Mouse (Mus musculus) cerebellum, postnatal 25 days (tissue): ENCODE results near the gene Tulp4.
"Not testable (repeated sequence)": the region's sequence is repeated elsewhere in the genome, so short reads cannot be mapped to it uniquely, and the experiment has no call there.

Experiments
- DNase-seq, 2 experiments: peaks; one replicate each; pipeline ENCODE4 v3.0.0; 2021; ENCODE audit warnings: mixed read lengths in 2 of 2

The Tulp4 gene

DNA sequence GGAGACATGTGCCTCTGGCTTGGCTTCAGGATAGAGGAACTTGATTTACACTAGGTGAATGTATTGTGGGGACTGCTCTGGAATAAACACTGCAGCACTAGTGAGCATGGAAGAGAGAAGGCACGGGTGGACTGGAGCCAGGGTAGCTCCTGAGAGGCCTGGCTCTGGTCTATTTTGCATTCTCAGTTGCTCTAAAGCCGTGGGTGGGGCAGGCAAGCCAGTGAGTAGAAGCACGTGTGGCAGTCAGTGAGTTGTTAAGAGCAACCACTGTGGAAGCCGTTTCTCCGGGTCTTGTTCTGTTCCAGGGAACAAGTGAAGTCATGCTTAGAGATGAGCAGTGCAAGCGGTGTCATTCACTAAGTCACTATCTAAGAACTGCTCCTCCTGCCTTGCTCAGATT, 86.0 kb downstream of the Tulp4 start:
- DNase-seq, result peak in 1 of 2 experiments; percentile 48

DNA sequence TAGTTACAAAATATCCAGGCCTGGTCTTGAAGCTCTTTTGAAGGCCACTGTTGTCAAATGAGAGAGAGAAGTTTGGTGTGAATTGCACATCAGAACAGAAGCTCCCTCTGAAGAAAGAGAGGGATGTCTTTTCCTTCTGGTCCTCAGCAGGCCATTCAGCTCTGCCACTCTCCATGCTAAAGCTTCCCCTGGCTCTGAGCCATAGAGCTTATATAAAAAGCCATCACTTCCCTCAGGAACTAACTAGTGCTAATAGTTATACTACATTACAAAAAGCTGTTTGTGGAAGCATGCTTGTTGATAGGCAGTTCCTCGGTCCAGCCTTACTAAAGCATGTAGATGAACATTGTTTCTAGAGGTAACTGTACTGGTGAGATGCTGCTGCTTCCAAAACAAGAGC, 89.2 kb downstream of the Tulp4 start:
- DNase-seq, result no peak

DNA sequence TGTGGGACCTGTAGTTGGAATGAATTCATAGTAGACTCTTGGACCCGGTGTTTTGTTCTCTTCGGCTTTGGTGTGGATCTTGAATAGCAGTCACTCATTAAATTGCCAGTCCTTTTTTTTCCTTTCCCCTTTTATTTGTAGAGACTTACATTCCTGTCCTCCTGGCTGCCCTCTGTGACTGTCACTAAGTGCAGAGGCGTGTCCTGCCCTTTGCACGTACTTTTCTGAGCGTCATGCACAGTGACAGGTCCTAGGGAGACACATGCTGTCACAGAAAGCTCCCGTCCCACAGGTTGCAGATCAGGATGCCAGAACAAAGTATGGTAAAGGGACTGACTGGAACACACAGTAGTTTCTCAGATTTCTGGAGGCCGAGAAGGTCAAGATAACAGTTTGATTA, 91.3 kb downstream of the Tulp4 start:
- peak in 1 of 2 experiments; percentile 29 for DNase-seq

DNA sequence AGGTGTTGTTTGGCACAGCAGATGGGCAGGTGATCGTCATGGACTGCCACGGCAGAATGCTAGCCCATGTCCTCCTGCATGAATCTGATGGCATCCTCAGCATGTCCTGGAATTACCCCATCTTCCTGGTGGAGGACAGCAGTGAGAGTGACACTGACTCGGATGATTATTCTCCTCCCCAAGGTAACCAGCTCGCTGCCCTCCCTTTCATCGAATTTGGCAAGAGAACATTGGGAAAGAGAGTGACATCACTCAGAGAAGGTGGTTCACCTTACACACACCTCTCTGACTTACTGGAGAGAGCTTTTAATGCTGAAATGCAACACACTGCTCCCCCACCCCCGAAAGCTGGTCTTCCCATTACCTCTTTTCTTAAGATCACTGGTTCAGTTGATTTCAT, 92.4 kb downstream of the Tulp4 start:
- no peak for DNase-seq

DNA sequence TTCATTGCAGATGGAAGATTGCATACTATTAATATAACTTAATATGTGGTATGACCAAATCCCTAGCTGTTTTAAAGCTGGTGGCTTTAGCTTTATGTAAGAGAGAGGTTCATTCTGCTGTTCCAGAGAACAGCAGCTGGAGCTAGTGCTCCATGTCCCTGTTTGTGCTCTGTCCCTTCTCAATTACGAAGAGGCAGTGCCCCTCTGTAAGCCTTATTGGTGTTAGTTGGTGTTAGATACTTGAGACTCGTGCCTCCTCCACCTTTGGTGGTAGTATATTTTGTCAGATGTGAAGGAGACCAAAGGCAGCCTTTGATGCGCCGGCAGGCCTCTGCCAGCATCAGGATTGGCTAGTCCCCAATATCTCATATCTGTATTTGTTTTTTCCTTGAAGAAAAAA, 92.9 kb downstream of the Tulp4 start:
- DNase-seq, result no peak

DNA sequence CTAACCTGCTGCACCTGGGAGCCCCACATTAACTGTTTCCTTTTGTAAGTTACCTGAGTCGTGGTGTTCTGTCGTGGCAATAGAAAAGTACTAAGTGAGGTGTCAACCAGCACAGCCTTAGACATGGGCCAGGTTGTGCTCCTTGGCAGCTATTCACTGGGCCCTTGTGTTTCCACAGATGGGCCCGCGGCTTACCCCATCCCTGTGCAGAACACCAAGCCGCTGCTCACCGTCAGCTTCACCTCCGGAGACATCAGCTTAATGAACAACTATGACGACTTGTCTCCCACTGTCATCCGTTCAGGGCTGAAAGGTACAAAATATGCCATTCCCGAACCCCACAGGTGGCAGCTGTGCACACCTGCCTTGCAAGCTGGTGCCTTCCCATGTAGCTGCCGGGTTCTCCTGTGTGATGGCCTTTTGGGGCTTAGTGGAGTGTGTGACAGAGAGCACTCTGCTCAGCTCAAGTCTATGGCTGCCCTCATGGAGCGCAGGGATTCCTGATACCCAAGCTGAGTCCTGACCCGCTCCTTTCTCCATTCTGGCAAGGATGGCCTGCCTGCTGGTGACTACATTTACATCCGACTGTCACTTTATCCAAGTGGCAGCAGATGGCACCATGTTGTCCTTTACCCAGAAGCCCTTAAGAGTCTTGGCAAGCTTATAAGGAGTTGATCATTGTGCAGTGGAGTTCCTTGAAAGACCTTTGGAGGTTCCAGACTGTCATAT, 95.4 kb downstream of the Tulp4 start:
- DNase-seq, result peak; percentile 79 to 81

DNA sequence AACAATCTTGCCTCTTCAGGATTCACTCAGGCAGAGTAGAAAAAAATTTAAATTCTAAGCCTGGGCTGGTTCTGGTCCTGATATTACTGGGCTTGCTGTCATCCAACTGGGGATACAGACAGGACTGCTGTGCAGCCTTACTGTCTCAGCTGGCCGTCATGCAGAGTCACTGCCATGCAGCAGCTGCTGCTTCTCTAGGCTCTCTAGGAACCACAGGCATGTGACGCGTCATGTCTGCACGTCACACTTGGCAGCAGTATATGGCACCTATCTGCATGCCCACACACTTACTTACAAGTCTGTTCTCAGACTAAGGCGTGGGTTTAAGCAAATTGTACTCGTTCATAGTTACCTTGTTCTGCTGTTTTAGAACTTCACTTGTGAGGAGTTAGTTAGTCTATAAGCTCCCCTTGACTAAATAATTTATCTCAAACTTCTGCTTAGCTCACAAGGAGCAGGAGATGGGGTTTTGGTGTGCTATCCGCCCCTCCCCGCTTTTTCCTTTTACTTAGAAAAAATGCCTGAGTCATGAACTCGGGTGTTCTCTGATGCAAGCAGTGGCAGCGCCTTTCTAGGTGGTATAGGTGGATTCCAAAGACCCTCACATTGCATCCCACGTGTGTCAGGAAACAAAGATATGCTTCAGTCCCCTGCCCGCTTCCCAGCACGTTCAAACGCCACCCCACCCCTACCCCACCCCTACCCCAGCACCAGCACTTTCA, 96.3 kb downstream of the Tulp4 start:
- no peak for DNase-seq

DNA sequence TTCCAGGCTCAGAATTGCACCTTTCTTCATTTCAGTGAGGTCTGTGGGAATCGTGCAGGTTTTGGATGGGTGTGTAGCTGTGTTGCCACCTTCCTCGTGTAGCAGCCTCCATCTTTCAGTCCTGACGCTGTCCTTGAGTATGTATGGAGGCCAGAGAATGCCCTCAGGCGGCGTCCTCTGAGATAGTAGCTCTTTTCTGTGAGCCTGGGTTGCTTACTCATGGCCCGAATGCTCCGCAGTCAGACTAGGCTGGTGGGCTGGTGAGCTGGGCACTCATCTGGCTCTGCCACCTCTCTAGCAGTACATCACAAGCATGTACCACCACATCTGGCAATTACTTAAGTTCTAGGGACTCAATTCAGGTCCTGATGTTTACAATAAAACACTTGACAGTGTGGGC, 96.9 kb downstream of the Tulp4 start:
- no peak for DNase-seq

DNA sequence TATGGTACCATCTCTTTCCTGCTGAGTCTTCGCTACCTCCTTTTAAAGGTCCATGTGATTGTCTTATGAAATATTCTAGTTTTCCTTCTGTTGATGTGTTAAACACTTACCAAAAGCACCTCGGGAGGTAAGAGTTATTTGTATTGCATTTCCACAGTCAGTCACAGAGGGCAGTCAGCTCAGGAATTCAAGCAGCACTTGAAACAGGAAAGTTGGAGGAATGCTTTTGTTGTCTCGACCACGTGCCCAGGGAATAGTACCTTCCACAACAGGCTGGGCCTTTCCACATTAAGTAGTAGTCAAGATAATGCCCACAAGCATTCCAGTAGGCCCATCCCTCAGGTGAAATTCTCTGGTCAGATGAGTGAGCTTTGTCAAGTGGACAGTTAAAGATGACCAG, 97.6 kb downstream of the Tulp4 start:
- no peak for DNase-seq

DNA sequence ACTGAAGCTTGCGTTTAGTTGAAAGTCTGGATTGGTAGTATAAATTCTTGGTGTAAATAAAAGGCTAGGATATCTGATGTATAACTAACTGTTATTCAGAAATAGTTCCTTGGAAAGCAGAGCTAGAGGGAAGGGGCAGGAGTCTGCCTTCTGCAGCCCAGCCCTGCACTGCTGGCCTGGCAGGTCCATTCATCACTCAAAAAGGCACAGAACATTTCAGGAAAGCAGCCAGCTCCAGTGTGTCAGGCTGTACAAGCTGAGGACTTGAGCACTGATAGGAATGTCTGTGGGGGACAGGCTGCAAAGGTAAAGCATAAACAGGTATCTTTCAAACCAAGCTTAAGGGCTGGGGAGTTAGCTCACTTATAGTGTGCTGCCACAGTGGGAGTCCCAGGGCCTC, 105.5 kb downstream of the Tulp4 start:
- no peak for DNase-seq

DNA sequence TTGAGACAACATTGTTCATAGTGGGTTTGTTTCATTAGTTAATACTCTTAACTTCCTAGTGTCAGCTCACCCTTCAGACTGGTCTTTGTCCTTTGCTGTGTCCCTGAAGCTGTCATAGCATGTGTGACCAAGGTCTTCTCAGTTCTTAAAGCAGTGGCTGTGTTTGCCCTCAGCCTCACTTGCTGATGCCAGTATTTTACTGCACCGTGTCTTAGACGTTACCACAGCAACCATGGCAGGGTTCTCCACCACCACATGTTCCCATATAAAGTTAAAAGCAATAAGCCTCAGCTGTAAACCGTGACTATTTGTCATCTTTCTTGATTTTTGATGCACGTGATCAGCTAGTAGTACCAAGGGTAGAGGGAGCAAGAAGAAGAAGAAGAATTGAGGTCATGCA, 109.4 kb downstream of the Tulp4 start:
- DNase-seq, result no peak

DNA sequence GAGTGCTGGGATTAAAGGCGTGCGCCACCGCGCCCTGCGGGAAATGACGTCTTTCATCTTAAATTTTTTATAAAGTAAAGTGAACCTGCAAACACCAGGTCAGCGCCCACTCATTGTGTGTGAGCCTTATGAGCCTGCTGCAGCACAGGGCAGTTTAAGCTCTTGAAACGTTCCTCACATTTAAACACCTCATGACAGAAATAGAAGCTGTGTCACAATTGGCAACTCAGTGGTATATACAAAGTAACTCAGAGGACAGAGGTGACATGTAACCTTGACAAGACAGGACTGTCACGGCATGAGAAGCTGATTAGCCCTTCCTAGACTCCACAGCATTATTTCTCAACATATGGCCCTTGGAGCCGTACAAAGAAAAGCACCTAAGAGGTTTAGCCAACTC, 110.3 kb downstream of the Tulp4 start:
- no peak for DNase-seq

DNA sequence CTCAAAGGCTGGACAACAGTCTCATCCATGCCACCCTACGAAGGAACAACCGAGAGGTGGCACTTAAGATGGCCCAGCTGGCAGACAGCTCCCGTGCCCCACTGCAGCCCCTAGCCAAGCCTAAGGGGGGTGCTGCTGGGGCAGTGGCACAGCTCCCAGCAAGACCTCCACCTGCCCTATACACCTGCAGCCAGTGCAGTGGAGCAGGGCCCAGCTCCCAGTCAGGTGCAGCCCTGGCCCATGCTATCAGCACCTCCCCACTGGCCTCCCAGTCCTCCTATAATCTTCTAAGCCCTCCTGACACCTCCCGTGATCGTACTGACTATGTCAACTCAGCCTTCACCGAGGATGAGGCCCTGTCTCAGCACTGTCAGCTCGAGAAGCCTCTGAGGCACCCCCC, 126.4 kb downstream of the Tulp4 start:
- not testable (repeated sequence) for DNase-seq

DNA sequence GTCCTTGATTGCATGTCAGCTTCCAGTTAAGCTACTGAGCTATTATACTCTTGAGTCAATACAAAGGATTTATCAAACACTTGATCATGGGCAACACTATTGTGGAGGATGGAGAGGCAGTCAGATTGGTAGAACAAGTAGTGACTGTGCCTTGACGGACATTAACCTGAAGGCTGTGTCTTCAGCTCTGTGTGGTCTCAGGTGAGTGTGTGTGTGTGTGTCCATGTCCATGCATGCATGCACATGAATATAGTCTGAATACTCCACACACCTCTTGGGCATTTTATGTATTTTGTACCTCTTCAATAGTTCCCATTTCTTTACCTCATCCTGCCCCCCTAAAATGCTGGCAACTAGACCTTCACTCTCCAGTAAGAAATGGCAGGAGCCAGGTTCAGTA, 145.1 kb downstream of the Tulp4 start:
- not testable (repeated sequence) for DNase-seq

DNA sequence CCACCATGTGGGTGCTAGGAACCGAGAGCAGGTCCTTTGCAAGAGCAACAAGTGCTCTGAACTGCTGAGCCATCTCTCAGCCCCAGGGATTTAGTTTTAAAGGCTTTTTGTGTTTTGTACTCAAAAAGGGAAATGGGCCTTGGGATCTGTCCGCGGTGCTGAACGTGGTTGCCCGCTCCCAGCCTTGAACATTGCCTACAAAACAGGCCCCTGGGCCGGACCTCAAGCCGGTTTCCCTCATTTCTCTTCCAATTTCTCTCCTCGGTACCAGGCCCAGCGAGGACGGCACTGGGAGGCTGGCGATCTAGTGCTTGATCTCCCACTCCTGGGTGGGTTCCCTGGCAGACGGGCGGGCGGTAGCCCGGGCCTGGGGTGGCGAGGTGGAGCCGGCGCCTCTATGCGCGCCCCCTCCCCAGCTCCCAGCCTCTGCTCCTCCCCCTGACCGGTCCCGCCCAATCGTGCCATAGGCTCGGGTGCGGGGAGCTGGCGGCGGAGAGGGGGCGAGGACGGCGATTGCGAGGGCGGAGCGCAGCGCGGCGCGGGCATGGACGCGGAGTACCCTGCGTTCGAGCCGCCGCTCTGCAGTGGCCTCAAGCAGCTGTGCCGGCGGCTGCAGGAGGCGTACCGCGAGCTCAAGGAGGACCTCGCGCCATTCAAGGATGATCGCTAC, 150.3 kb downstream of the Tulp4 start, which contains the start of gene Tmem181a:
Tmem181a (plus strand) TSS at position 461 of the 670 bp plus-strand sequence.
- peak; percentile 40 to 48 for DNase-seq

DNA sequence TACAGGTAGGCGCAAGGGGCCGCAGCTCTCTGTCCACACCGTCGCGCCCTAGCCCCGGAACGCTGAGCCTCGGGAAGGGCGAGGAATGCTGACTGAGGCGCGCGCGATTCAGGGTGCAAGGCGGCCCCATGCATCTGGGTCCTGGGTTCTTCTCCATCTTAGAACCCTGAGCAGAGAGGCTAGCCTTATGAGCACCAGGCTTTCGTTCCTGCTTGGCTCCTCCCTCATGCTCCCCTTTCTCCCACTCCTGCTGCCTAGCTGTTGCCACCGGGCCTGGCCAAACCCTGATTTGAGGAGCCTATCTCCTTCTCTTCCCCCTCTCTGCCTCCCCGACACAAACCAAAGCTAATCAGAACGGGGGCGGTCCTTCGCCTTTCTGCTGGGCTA, 150.8 kb downstream of the Tulp4 start:
- DNase-seq, result peak; percentile 80 to 85

DNA sequence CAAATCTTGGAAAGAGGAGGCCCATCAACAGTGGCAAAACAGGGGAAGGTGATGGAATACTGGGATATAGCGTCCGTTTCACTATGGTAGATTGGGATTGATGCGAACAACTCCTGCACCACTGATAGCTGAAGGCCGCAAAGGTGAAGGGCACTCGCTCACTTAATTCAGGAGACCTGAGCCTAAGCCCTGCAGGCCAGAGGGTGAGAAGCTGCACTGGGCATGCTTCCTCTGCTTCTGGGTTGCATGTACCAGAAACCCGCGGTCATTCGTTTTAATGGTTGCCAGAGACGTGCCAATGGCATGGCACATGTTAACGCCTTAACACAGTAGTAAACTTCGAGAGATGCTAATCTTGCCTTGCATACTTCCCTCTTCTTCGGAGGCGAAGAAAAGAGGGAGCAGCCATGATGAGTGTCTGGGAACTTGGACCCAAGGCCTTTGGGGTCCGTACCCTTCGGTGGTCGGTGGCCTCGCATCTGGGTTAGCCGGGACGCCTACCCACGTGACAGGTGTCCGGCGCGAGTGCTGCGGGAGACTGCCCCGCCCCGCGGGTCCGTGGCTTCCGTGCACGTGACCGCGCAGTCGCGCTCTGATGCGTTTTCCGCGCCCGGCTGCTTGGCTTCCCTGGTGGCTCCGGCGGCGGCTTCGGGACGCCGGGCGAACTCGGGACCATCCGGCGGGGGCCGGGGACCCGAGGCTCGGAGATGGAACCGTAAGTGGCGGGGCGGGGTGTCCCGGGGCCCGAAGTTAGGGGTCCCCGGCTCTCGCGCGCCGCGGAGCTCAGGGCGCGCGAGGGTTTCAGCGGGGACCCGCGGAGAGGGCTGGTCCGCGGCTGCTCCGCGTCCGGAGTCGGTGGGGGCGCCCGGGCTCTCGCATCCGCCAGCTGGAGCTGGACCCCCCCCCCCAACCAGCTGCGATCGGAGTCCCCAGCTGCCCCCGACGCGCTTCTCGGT, 163.9 kb downstream of the Tulp4 start:
- peak; percentile 41 to 54 for DNase-seq

DNA sequence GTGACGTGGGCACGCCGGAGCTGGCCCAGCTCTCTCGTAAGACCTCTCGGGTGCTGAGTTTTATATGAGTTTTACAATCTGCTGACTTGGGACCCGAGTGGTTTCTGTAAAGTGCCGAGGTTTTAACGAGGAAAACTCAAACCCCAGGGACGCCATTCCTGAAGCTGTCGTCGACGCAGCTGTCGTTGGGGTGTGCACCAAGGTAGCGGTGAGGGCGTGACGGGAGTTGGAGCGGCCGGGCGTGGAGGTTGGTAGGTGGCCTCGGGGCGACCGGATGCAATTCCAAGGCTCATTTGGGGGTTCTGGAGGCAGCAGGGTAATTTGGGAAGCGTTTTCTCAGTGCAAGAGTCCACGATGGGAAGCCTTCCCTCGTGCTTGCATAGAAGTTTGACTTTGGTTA, 164.6 kb downstream of the Tulp4 start:
- DNase-seq, result peak in 1 of 2 experiments; percentile 25

DNA sequence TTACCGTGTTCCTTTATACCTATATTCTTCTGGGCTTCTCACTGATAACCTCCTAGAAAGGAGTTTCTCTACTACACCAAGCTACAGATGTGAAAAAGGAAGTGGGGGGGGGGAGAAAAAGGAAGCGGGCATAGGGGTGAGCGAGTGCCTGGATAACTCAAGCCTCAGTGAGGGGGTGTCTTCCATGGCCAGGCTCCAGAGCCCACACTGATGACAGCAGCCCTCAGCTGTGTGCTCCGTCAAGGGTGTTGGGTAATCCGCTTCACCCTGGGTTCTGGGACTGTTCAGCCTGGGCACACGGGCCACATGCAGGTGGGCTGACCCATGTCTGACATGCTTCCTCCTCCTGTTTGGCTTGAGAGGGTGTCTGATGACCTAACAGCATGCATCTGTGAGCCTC, 165.7 kb downstream of the Tulp4 start:
- DNase-seq, result not testable (repeated sequence)

DNA sequence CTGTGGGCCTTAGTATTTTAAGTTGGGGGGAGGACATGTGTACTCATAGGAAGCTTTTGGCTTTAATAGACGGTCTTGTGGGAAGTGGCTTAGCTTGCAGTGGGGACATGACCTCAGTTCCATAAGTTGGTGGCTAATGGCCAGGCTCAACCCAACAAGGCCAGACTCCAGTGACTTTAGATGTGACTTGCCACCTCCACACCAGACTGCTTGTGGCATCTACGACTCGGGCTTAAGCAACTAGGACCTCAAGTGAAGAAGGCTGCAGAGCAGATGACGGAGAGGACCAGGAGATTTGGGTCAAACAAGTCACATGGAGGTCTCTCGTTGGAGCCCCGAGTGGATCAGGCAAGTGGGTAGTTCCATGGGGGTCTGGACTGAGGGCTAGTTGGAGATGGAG, 168.5 kb downstream of the Tulp4 start:
- not testable (repeated sequence) for DNase-seq

DNA sequence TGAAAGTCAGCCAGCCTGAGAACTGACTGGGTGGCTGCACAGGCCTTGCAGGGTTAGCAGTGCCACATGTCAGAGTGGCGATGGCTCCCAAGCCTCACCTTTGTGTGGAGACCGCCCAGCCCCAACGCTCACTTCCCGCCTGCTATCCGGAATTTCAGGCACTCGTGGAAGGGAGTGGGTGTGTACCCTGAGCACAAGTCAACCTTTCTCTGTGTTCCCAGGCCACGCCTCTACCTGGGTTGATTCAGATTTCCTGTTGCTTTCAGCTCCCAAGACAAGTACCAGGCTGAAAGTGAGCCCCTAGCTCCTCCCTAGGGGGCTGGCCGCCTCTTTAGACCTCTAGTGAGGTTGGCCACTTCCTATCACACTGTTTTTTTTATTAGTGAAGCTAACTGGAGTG, 173.0 kb downstream of the Tulp4 start:
- peak in 1 of 2 experiments; percentile 19 for DNase-seq

DNA sequence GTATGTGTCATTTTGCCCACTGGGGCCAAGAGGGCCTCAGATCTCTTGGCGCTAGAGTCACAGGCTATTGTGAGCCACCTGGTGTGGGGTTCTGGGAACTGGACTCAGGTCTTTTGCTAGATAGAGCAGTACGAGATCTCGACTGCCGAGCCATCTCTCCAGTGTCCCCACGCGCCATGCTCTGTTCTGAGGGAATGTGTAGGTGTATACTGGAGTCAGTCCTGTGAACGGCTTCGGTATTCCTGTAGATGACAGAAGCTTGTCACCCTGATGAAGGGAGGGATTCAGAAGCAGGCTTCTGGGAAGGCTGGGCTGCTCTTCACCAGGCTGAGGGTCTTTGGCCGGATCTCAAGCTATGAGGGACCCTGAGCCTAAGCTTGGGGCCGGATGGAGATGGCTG, 173.5 kb downstream of the Tulp4 start:
- DNase-seq, result not testable (repeated sequence)

DNA sequence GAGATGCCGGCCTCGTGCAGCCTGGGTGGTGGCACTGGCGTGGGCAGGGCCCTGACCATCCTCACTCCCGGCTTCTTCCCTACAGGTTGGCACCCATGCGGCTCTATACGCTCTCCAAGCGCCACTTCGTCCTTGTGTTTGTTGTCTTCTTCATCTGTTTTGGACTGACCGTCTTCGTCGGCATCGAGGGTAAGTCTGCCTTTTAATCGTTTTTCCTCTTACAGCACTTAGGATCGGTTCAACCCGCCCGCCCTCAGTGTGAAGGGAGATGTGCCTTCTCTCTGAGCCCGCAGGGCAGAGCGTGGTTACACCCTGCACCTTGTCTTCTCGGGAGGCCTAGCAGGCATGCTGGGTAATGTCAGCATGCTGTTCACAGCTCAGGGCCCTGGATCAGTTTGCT, 174.3 kb downstream of the Tulp4 start:
- DNase-seq, result not testable (repeated sequence)
